Mouse (Mus musculus): ENCODE measurements around the gene Stfa2. TPM values are rescaled to one million over a fixed set of nuclear protein-coding genes. Genes with fewer than 3 reads are reported as not detected.

Stfa2 gene
- total RNA-seq (2023), result 1.7 TPM in 1 of 2 replicates, not detected in the other

DNA sequence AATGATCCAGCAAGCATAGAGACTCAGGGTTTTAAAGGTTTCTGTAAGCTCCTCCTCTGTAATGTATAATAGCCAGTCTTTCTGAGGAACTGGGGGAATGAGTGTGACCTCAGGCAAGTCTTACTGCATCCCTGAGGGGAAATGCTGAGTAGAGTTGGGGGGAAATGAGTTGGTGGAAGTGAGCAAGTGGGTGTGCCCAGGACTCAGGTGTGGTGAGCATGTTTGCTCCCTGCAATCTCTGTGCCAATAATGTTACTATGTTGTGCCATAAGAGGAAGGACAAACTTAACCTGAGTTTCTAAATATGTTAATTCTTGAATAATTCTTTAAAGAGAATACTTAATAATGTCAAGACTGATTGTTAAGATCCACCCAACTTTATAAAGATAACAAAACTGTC lies at the start of gene Stfa2:
TSS of gene Stfa2 (minus strand) at position 101 of the 400 bp plus-strand sequence.

DNA sequence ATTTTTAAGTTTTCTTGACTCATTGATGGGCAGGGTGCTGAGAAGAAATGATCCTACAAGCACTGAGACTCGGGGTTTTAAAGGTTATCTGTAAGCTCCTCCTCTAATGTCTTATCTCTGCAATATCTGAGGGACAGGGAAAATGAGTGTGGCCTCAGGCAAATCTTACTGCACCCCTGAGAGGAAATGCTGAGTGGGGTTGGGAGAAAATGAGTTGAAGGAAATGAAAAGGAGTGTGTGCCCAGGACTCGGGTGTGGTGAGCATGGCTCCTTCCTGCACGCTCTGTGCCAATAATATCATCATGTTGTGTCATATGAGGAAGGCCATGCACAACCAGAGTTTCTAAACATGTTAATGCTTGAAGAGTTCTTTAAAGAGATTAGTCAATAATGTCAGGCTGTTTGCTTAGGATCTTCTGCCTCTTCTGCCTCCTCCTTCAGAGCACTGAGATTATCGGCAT lies 47.1 kb upstream of the Stfa2 start, which contains the start of gene Stfa3:
TSS of gene Stfa3 (minus strand) at position 51 of the 461 bp plus-strand sequence.

DNA sequence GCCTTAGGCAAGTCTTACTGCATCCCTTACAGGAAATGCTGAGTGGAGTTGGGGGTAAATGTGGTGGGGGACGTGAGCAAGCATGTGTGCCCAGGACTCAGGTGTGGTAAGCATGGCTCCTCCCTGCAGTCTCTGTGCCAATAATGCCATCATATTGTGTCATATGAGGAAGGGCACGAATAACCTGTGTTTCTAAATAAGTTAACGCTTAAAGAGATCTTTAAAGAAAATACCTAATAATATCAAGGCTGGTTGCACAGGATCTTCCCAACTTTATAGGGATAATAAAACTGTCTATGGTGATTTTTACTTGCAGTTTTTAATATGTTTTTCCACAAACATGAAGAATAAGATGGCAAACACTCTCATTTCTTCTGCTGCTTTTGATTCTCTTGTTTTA lies 40.6 kb downstream of the Stfa2 start, which contains the start of gene BC100530:
TSS of gene BC100530 (minus strand) at position 101 of the 400 bp plus-strand sequence.

Other genes starting within 250 kb of the Stfa2 start
- gene Gm5483, start 224.2 kb downstream of the Stfa2 start, total RNA-seq (2023), result 20.4 and 30.4 TPM in 2 replicates
- gene Gm5416, start 198.1 kb downstream of the Stfa2 start, total RNA-seq (2023), result not detected in 2 replicates
- not detected in 2 replicates for gene 2010005H15Rik, start 187.0 kb downstream of the Stfa2 start, total RNA-seq (2023)
- 4.2 and 5.7 TPM in 2 replicates for gene Stfa1, start 131.5 kb downstream of the Stfa2 start, total RNA-seq (2023)
- not detected in 2 replicates for gene BC117090, start 74.1 kb downstream of the Stfa2 start, total RNA-seq (2023)
- 2.0 and 2.5 TPM in 2 replicates for gene BC100530, start 40.7 kb downstream of the Stfa2 start, total RNA-seq (2023)
- 1.2 and 1.4 TPM in 2 replicates for gene Stfa3, start 46.9 kb upstream of the Stfa2 start, total RNA-seq (2023)
- not detected in 2 replicates for gene Casr, start 153.7 kb upstream of the Stfa2 start, total RNA-seq (2023)